Mouse (Mus musculus): ENCODE data around the gene Triap1. TPM values are rescaled to one million over a fixed set of nuclear protein-coding genes. Genes with fewer than 3 reads are reported as not detected.
"Not testable (repeated sequence)": the region's sequence is repeated elsewhere in the genome, so short reads cannot be mapped to it uniquely, and the experiment has no call there.

The Triap1 gene
- total RNA-seq (2021), result 10 to 100 TPM; 22.8 to 27.6 TPM

DNA sequence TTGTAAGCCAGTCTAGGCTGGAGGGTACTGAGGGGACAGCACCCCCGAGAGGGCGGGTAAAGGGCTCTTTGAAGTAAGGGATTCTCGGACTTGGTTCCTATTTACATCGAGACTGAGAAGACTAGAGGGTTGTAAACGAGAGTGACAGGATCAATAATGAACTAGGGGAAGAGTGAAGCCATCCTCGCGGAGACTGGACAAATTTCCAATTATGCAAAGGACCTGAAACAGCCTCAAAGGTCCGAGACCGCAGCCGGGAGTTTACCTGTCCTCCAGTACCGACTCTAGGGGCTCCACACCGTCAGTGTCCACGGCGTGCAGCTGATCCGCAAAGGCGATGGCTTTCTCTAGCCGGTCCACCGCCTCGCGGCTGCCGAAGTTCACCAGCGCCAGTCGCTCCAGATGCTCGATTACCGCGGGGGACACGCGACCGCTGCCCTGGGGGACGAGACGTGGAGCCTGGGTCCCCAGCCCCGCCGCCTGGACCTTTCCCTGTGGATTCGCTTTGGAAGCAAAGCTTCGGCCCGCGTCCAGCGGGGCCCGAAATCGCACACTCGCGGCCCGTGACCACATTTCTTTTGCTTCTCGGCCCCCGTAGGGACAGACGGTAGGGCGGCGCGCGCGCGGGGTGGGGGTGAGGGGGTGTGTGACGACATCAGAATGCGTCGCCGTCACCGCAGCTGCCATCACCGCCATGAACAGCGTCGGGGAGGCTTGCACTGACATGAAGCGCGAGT lies at the start of gene Triap1, which contains the start of gene Gatc:
Triap1 (plus strand) TSS at position 649 of the 737 bp plus-strand sequence.
Gatc (minus strand) TSS at position 602 of the 737 bp plus-strand sequence.
- peak; percentile 89 to 92 for DNase-seq
- intact Hi-C loops (cut with DNase I), result loop anchor here (1.0 to 2.0 kb wide), 3 partner anchors 13 to 68 kb away; partner anchors contain the start of genes Dynll1, Rnf10 and Srsf9

DNA sequence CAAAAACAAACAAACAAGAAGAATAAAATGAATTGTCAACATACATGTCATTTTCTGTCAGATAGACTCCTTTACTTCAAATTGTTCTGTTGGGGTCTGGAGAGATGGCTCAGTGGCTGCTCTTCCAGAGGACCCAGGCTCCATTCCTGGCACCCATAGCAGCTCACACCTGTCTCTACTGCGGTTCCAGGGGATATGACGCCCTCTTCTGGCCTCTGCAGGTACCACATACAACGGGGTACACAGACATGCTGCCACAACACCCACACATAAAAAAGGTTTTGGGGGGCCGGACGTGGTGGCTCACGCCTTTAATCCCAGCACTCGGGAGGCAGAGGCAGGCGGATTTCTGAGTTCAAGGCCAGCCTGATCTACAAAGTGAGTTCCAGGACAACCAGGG lies 46.9 kb upstream of the Triap1 start:
- DNase-seq, result no peak
- intact Hi-C loops (cut with DNase I), result no loop called here

DNA sequence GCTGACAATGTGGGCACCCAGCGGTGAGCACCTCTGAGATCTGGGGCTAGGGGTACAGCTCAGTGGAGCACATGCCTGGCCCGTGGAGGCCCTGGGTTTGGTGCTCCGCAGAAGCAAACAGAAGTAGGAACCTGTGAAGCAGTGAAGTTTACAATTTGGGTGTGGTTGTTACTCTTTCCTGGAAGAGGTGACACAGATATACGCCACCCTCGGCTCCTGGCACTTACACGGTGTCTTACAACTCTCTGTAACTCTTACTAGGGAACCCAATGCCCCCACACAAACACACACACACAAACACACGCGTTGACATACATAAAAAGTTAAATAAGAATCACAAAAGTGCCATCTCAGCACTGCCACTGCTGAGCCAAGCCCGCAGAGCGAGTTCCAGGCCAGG lies 44.7 kb upstream of the Triap1 start:
- no peak for DNase-seq
- intact Hi-C loops (cut with DNase I), result no loop called here

DNA sequence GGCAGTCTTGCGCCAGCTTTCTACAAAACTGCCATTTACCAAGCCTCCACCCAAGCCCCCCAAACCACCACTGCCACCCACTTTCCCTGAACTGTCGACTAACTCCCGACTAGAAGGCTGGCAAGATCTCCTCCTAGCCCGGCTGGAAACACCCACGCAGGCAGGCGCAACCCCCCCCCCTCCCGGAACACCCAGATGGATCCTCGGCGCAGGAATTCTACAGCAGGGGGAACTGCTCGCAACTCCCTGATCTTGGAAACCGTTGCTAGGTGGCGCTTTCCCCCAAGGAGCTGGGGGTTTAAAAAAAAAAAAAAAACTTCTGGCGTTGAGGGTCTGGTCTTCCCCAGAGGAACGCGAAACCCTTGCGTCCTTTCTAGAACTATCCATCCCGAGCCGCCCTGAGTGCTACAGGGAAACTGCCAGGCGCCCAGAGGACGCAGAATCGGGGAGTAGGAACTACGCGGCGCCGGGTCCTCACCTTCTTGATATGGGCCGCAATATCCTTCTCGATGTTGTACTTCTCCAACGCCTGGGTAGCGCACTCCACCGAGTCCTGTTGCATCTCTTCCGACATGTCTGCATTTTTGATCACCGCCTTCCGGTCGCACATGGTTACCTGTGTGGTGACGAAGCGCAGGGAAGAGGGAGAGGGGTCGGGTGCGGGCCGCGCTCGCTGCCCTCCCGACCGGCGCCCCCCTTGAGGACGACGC lies 40.8 kb upstream of the Triap1 start:
- intact Hi-C loops (cut with DNase I), result loop anchor here (2.0 kb wide), 3 partner anchors 19 to 41 kb away; partner anchors contain the start of genes Gatc and Triap1
- DNase-seq, result peak; percentile 58 to 74

DNA sequence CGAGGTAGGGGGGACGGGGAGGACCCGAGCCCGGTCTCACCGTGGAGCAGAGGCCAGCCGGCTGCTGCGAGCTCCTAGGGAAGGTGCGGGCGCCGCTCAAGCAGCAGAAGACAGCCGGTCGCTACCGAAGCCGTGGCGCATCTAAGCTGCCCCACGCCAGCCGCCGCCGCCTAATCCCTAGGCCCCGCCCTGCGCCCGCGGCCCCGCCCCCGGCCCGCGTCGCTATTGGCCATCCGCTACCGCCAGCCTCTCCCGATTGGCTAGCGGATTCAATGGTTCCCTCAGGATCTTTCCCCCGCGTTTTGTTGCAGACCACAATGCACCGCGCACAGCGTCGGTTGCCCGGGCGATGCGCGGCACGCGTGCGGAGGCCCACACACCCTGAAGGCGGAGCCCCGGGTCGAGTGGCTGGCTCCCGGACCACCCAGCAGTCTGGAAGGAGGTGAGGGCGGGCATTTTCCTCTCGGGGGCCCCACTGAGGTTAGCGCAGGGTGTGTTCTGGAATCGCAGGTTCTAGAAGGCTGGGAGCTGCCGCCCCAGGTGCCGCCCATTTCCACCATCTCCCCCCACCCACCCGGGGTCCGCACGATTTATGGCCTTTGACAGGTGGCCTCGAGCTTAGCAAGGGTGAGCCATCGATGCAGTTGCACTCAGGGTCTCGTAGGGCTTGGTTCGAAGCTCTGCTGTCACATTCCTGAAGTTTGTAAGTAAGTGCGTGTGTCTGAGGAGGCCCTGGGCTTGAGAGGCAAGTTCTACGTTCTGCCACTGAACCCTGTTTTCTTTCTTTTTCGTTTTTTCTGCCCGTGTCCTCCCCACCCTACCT lies 40.0 kb upstream of the Triap1 start, which contains the start of gene Dynll1:
Dynll1 (minus strand) TSS at position 208 of the 823 bp plus-strand sequence.
- DNase-seq, result peak; percentile 100
- intact Hi-C loops (cut with DNase I), result loop anchor here (2.0 kb wide), 3 partner anchors 18 to 40 kb away; partner anchors contain the start of genes Gatc and Triap1

DNA sequence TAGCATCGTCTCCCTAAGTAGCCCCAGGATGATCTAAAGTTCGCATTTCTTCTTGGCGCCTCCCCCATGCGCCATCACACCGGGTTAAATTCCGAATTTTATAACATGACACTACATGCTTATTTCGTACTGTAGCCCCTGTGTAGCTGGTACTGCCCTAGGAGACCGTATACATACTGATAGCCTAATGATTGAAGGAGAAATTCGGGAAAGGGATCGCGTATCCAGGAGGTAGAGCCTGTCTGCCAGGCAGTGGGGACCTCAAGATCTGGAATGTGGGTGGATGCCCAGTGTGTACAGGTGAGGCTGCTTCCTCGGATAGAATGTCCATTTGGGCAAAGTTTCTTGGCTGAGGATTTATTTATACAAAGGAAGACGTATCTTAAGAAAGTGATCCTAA lies 39.4 kb upstream of the Triap1 start:
- no peak for DNase-seq
- intact Hi-C loops (cut with DNase I), result loop anchor here (2.0 kb wide), 4 partner anchors 17 to 39 kb away; partner anchors contain the start of genes Gatc and Triap1

DNA sequence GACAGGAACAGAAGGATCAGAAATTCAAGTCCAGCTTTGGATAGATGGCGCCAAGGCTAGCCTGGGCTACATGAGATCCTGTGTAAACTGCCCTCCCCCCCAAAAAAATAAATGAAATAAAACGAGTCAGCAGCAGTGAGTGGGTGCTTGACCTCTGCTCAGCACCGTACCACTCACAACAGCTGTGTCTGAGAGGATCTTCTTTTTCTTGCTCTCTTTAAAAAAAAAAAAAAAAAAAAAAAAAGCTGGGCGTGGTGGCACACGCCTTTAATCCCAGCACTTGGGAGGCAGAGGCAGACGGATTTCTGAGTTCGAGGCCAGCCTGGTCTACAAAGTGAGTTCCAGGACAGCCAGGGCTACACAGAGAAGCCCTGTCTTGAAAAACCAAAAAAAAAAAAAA lies 38.8 kb upstream of the Triap1 start:
- not testable (repeated sequence) for DNase-seq
- intact Hi-C loops (cut with DNase I), result loop anchor here (2.0 kb wide), 1 partner anchor 23 kb away; no protein-coding TSS in a partner anchor

DNA sequence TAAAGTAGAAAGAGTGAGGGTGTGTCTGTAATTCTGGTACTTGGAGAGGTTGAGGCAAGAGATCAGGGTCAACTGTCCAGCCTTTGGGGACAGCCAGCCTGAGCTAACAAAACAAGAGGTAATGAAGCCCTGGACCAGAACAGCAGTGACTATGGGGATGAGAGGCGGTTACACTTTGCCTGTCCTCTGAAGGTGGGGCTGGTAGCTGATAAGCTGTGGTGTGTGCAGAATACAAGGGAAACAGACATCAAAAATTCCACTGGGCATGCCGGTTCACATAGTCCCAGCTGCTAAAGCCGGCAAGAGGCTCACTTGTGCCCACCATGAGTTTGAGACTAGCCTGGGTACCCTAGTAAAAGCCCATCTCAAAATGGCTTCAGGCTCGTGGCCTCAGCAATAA lies 28.7 kb upstream of the Triap1 start:
- no peak for DNase-seq
- intact Hi-C loops (cut with DNase I), result no loop called here

DNA sequence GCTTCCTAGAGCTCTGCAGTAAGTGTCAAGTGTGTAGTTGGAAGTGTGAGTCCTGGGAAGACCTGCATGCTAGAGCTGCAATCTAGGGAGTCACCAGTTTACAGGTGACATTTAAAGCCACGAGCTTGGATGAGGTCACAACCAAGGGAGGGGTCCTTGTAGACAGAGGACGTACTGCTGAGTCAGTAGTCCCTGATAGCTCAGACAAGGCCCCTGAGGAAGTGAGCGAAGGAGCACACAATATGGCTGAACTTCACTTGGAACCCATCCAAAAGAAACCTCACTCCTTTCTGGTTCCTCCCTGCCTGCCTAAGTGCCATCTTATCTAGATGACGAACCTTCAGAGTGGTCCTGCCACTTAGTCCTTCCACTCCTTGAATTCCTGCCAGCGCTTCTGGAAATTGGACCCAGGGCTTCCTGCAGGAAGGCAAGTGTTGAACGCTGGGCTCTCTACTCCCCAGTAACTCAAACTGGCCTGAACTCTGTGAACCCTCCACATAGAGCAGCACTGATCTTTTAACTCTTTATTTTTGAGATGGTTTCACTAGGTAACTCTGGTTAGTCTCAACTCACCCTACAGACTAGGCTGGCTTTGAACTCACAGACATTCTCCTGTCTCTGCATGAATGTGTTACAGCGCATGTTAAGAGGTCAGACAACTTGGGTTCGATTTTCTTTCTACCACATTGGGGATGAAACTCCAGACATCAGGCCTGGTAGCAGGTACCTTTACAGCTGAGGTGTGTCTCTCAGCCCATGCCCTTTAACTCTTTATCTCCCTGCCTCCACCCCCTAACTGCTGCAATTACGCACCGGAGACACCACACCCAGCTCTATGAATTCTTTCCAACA lies 28.0 kb upstream of the Triap1 start:
- intact Hi-C loops (cut with DNase I), result no loop called here
- DNase-seq, result no peak

DNA sequence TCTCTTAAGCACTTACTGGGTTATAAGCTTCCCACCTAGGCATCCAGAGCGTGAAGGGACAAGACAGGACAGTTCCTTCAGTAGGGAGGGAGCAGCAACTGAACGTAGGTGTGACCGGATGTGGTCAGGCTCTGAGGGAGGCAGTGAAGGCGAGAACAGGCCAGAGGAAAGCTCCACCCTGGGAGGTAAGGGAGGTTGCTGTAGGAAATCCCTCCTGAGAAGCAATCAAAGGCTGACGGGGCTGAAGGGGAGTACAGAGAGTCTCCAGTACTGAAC lies 27.4 kb upstream of the Triap1 start:
- intact Hi-C loops (cut with DNase I), result no loop called here
- DNase-seq, result no peak

DNA sequence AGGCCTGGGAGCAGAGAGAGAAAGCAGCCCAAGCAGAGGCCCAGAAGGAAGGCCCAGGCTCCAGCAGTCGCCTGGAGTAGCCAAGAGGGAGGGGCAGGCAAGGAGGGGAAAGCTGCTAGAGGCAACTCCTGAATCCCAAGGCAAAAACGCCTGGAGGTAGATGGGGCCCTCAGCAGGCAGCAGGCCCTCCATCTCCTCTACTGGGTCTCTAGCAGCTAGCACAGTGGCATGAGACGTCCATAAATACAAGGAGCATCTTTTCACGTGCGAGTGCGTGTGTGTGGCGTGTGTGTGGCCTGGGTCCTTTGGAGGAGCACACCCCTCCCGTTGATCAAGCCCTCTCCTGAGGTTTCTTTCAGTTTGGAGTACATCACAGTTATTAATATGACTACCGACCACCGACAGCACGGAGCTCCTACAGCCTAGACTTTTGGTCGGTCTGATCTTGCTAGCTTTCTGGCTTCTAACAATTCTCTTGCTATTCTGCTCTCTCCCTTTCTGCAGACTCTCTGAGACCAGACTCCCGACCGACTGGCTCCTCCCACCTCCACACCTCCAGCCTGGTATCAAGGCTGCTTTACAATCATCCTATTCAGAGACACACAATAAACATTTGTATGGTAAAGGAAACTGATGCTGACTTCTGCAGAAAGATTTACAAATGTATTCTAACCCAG lies 23.9 kb upstream of the Triap1 start:
- intact Hi-C loops (cut with DNase I), result no loop called here
- DNase-seq, result no peak

DNA sequence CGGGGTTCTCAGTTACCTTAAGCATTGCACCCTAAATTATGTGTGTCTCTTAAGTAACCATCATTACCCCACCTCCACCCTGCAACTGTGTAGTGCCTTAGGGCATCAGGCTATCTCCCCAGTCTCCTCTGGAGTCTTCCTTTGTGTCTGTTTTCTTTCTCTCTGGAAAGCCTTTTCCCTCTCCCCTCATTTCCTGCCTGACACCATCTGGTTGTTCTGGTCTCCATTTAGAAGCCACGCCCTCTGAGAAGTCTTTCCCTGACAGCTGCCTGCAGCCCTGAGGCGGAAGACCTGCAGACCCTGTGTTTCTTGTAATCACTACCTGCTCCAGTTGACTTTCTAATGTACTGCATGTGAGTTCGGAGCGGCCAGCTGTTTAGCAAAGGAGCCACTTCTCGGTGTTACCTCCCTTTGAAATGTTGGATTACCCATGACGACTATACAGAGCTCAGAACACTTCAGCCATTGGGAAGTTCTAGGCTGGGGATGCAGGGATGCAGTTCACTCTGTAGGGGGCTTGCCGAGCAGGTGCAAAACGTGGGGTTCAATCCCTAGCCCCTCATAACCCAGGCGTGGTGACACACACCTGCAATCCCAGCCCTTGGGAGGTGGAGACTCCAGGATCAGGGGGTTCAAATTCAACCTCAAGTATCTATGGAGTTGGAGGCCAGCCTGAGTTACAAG lies 23.2 kb upstream of the Triap1 start:
- no peak for DNase-seq
- intact Hi-C loops (cut with DNase I), result loop anchor here (2.0 kb wide), 1 partner anchor 17 kb away; the partner anchor contains the start of gene Dynll1

DNA sequence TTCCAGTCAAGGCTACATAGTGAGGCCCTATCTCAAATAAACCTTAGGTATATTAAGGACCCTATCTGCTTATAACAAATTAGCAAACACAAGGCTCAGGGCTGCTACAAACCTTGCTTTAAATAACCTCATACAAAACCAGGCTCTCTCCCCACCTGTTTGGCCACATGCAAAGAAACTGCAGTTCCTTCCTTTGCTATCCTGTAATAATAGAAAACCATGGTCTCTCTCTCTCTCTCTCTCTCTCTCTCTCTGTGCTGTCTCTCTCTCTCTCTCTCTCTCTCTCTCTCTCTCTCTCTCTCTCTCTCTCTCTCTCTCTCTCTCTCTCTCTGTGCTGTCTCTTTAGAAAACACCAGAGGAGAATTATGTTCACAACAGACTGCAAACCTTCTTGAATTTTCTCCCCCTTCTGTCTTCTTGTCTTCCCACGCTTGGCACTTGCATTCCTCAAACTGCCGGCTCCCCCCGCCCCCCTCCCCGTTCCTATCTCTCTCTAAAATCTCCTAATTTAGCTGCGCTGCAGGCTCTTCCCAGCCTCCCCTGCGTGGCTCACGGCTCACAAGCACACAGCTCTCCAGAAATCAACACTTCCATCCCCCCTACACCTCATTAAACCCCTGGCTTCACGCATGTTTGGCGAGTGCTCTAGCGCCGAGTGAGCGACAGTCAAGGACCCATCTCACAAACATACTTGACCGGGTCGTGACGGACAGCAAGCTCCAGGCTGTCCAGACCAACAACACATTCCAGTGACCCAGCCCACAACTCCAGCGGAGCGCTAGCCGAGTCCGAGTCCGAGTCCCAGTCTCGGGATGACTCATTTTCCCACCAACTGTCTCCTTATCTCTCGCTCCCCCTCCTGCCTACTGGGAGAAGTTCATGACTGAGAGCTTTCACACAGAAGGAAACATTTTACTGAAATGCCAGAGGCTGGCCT lies 21.8 kb upstream of the Triap1 start:
- intact Hi-C loops (cut with DNase I), result loop anchor here (2.0 kb wide), 1 partner anchor 18 kb away; the partner anchor contains the start of gene Dynll1
- DNase-seq, result peak; percentile 66 to 75

DNA sequence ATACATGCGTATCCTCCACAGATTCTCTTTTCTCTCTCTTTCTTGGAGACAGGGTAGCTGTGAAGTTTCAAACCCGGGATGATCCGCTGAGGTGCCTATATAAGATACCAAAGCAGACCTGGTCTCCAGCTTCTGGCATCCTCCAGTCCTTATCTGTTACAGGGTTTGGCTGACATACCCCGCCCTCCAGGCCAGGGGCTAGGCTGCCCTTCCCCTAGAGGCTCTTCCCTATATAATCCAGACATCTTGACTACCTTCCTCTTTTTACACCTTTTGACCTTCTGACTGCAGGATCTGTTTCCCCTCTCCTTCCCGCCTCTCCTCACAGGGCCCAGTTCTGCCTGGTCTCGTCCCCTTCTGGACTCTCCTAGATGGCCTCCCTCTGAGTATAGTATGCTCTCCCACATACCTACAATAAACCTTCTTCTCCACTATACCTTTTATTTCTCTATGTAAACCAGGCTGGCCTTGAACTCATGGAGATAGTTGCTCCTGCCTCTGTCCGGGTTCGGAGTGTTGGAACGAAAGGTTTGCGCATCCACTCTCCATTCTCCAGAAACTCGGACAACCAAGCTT lies 14.7 kb upstream of the Triap1 start:
- DNase-seq, result no peak
- intact Hi-C loops (cut with DNase I), result loop anchor here (2.0 kb wide), 1 partner anchor 48 kb away; the partner anchor contains the start of gene Coq5

DNA sequence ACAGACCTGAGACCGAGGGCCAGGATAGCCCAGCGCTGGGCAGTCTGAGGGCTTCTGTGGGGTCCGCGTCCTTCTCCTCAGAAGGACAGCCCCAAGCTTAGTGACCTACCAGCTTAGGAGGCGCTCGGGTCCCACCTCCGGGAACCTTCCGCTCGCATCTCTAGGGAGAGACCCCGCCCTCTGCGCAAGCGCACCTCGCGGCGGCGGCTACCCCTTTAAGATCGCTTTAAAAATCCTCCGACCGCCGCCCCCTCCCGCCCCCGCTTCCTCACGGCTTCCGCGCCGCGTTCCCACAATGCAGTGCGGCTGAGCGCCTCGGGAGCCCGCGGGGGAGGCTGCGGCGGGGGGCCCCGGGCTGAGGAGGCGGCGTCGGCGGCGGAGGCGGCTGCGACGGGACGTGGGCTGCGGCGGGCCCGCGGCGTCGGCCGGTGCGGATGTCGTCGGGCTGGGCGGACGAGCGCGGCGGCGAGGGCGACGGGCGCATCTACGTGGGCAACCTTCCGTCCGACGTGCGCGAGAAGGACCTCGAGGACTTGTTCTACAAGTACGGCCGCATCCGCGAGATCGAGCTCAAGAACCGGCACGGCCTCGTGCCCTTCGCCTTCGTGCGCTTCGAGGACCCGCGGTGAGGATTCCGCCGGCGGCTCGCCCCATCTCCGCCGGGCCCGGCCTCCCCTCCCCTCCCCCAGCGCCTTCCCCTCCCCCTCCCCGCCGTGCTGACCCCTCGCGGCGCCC lies 14.0 kb upstream of the Triap1 start, which contains the start of gene Srsf9:
Srsf9 (plus strand) TSS at position 303 of the 735 bp plus-strand sequence.
- DNase-seq, result peak; percentile 97 to 98
- intact Hi-C loops (cut with DNase I), result loop anchor here (1.0 to 2.0 kb wide), 2 partner anchors 13 to 48 kb away; partner anchors contain the start of gene Coq5
